8 mouse cellular contexts compared by ENCODE assay signal in genomic region chr4:148803636-148804035, GRCm38 (mm10). TPM values are rescaled to one million over a fixed set of nuclear protein-coding genes. Genes with fewer than 3 reads are reported as not detected.
DNase-seq lines count a peak whose midpoint lies in the region; ATAC-seq and TF ChIP-seq lines count a peak whose summit lies in the region.
"Had no signal": no experiment of that assay in that cellular context is flagged by ENCODE, and none has a peak within 500 bp of the region (broad histone marks: within the 10 kb centered on the region; RNA-seq: fewer than 3 reads in every experiment).

No protein-coding gene starts in this region.

- H3K36me3 ChIP-seq in lung, postnatal 0 days (ENCODE audit: insufficient read depth, low read length), result no peaks in the 10 kb centered on the region
- H3K36me3 ChIP-seq in hindbrain, embryonic 11.5 days (ENCODE audit: control insufficient read depth, insufficient read depth, low read length), result no peaks in the 10 kb centered on the region
- H3K36me3 ChIP-seq in midbrain, embryonic 10.5 days, result no peaks in the 10 kb centered on the region

- peaks cover 19% of the 10 kb centered on the region for H3K27me3 ChIP-seq in lung, postnatal 0 days (replicated peaks; ENCODE audit: insufficient read depth, low read length)
- peaks cover 52% of the 10 kb centered on the region for H3K27me3 ChIP-seq in hindbrain, embryonic 11.5 days (ENCODE audit: control insufficient read depth, insufficient read depth, low read length)
- H3K27me3 ChIP-seq in midbrain, embryonic 10.5 days (ENCODE audit: low read depth, poor library complexity, severe bottlenecking), result peaks cover 100% of the 10 kb centered on the region

- TF ChIP-seq EP300 in lung, postnatal 0 days (IDR thresholded peaks at IDR 0.05), result no peak

- ATAC-seq in lung, postnatal 0 days, result no peak
- no peak for ATAC-seq in hindbrain, embryonic 11.5 days (ENCODE audit: low FRiP score)

- peaks cover 8% of the 10 kb centered on the region for H3K4me1 ChIP-seq in lung, postnatal 0 days (ENCODE audit: insufficient read depth, low read depth, low read length)
- H3K4me1 ChIP-seq in hindbrain, embryonic 11.5 days (replicated peaks; ENCODE audit: control insufficient read depth, insufficient read depth, low read length), result peaks cover 5% of the 10 kb centered on the region
- peaks cover 73% of the 10 kb centered on the region for H3K4me1 ChIP-seq in midbrain, embryonic 10.5 days

- no peaks in the 10 kb centered on the region for H3K9me3 ChIP-seq in lung, postnatal 0 days (ENCODE audit: low read length)
- H3K9me3 ChIP-seq in hindbrain, embryonic 11.5 days (ENCODE audit: control insufficient read depth, low read length), result no peaks in the 10 kb centered on the region
- no peaks in the 10 kb centered on the region for H3K9me3 ChIP-seq in midbrain, embryonic 10.5 days (replicated peaks)

- no peak for DNase-seq in lung, postnatal 0 days (ENCODE audit: low spot score)
- no peak for DNase-seq in lung, postnatal 4 days
- DNase-seq in hindbrain, embryonic 11.5 days (ENCODE audit: low spot score), result peak; percentile 40
- DNase-seq in midbrain, embryonic 10.5 days (ENCODE audit: low spot score), result peak; percentile 28
- DNase-seq in ovary, postnatal 36 days (ENCODE audit: low spot score), result no peak
- no peak for DNase-seq in cerebellum, adult 18-20 months
- no peak for DNase-seq in kidney, postnatal 14 days
- DNase-seq: thymus, adult 2 months had no signal

- no peak overlapping the region for H3K9ac ChIP-seq in lung, postnatal 0 days (replicated peaks; ENCODE audit: low read depth)
- 0 out of 2 replicates have a peak overlapping the region, but pooled peaks have one; percentile 16 for H3K9ac ChIP-seq in hindbrain, embryonic 11.5 days (ENCODE audit: low read depth, low read length)

- H3K4me2 ChIP-seq in lung, postnatal 0 days (replicated peaks; ENCODE audit: low read depth, low read length), result peak overlapping the region; percentile 98
- H3K4me2 ChIP-seq in hindbrain, embryonic 11.5 days (replicated peaks; ENCODE audit: low read depth, low read length), result peak overlapping the region; percentile 98

- 18% methylated on average over 10 of the region's 10 CpGs for WGBS in lung, postnatal 0 days
- WGBS in hindbrain, embryonic 11.5 days, result 2% methylated on average over 10 of the region's 10 CpGs
- WGBS in midbrain, embryonic 10.5 days, result 1% methylated on average over 10 of the region's 10 CpGs

- no peak overlapping the region for H3K27ac ChIP-seq in lung, postnatal 0 days (ENCODE audit: low read length)
- H3K27ac ChIP-seq in hindbrain, embryonic 11.5 days (ENCODE audit: low read depth, low read length), result 0 out of 2 replicates have a peak overlapping the region, but pooled peaks have one; percentile 6
- no peak overlapping the region; the same call in 1 of the 2 replicates for H3K27ac ChIP-seq in midbrain, embryonic 10.5 days (replicated peaks)

- TF ChIP-seq CTCF in lung, postnatal 0 days (IDR thresholded peaks at IDR 0.05), result no peak

- H3K4me3 ChIP-seq in lung, postnatal 0 days (ENCODE audit: low read depth, low read length), result peak overlapping the region; percentile 69
- peak overlapping the region; percentile 66 for H3K4me3 ChIP-seq in hindbrain, embryonic 11.5 days (ENCODE audit: low read depth, low read length)
- H3K4me3 ChIP-seq in midbrain, embryonic 10.5 days, result peak overlapping the region; percentile 74

RNA-seq across cellular contexts. Expression of gene Casz1, which starts 0.6 kb away (rescaled TPM):
- polyA plus RNA-seq in lung, postnatal 0 days (2015; fragmentation: Nextera tagmentation; extraction: Ambion mirVana), result 9.7 and 10.3 TPM in 2 replicates
- polyA plus RNA-seq in hindbrain, embryonic 11.5 days (2014; fragmentation: Nextera tagmentation; extraction: Ambion mirVana), result 6.4 and 7.8 TPM in 2 replicates
- polyA plus RNA-seq in midbrain, embryonic 10.5 days (2016; fragmentation: Nextera tagmentation; extraction: Ambion mirVana), result 2.9 and 6.3 TPM in 2 replicates

Comparison
In these comparisons a context has a peak if more than half of its experiments do, and no peak if none do; other contexts are left out.
1. DNase-seq: peak in hindbrain, embryonic 11.5 days (single experiment) and midbrain, embryonic 10.5 days (single experiment); none in lung, postnatal 0 days (single experiment), lung, postnatal 4 days (0 of 2), ovary, postnatal 36 days (single experiment), cerebellum, adult 18-20 months (0 of 2) and kidney, postnatal 14 days (single experiment).
2. Peak in every context shown above with its lines, with median percentiles within 50 percentile points of each other: H3K4me3 ChIP-seq.